Mouse (Mus musculus) forebrain, postnatal 0 days (tissue): ENCODE measurements around the gene Ccdc61. TPM values are rescaled to one million over a fixed set of nuclear protein-coding genes. Genes with fewer than 3 reads are reported as not detected.
A peak's percentile ranks its signal among the peaks of the same experiment; 100 is the strongest.

Experiments
- ATAC-seq: fragments of 200-750 bp; cut with Nextera tagmentation; 2 replicates; pipeline ENCODE4 v1.8.0; 2017; ENCODE audit warnings: mild to moderate bottlenecking, moderate library complexity
- DNase-seq: peaks from one replicate; pipeline ENCODE4 v3.0.0-alpha.2; 2015
- H3K27ac ChIP-seq: fragments of 300-500 bp; sonication (generic); 2 replicates; pipeline ENCODE4 v1.5.1; 2014; ENCODE audit warnings: low read depth, mild to moderate bottlenecking, antibody characterized with exemption, low read length, moderate library complexity, mixed read lengths
- H3K27me3 ChIP-seq: fragments of 300-500 bp; sonication (generic); 2 replicates; pipeline ENCODE4 v1.6.1; 2014; ENCODE audit warnings: mild to moderate bottlenecking, low read length, mixed read lengths; ENCODE audit not compliant: insufficient read depth
- H3K36me3 ChIP-seq: fragments of 300-500 bp; sonication (generic); 2 replicates; pipeline ENCODE4 v1.6.1; 2014; ENCODE audit warnings: mild to moderate bottlenecking, moderate library complexity; ENCODE audit not compliant: insufficient read depth
- H3K4me1 ChIP-seq: fragments of 300-500 bp; sonication (generic); 2 replicates; pipeline ENCODE4 v1.6.1; 2014; ENCODE audit warnings: antibody characterized with exemption; ENCODE audit not compliant: insufficient read depth
- H3K4me2 ChIP-seq: fragments of 300-500 bp; sonication (generic); 2 replicates; pipeline ENCODE4 v1.6.1; 2014; ENCODE audit warnings: low read depth, mild to moderate bottlenecking, moderate library complexity
- H3K4me3 ChIP-seq: fragments of 300-500 bp; sonication (generic); 2 replicates; pipeline ENCODE4 v1.5.1; 2014; ENCODE audit warnings: low read depth, low read length, mixed read lengths
- H3K9ac ChIP-seq: fragments of 300-500 bp; sonication (generic); 2 replicates; pipeline ENCODE4 v1.6.1; 2014; ENCODE audit warnings: mild to moderate bottlenecking
- H3K9me3 ChIP-seq: fragments of 300-500 bp; sonication (generic); 2 replicates; pipeline ENCODE4 v1.6.1; 2016; ENCODE audit warnings: low read length
- CTCF ChIP-seq: sonication (generic); IDR thresholded peaks from 2 replicates; pipeline ENCODE4 v1.5.1; 2016; ENCODE audit warnings: antibody characterized with exemption, control low read depth, low read depth
- WGBS: fragments of 180-500 bp; shearing (Covaris S2); extraction: QIAGEN DNeasy Blood & Tissue Kit; methylation state at CpG from one replicate; pipeline ENCODE4 v1.1.7; 2014; 5-methylcytosine and 5-hydroxymethylcytosine counted together
- polyA plus RNA-seq: library from polyadenylated mRNA; unstranded; fragments of >200 nt; fragmentation: Nextera tagmentation; extraction: Ambion mirVana; gene quantifications from 2 replicates; pipeline ENCODE4 v1.2.1, GENCODE M21; 2015
- total RNA-seq: library from RNA; depleted of rRNA; stranded (reverse); fragments of >200 nt; gene quantifications from 2 replicates; pipeline ENCODE4 v1.2.3, GENCODE M21; 2014

Gene Ccdc61
- total and polyA plus RNA-seq, 2 experiments from 2014 or later = 12.8 to 23.2 TPM

- no peak for TF ChIP-seq CTCF
- Histone ChIP-seq H3K36me3 (no peaks in the 10 kb centered on the region), H3K27ac (peak overlapping the region; percentile 97), H3K27me3 (no peaks in the 10 kb centered on the region), H3K9ac (peak overlapping the region; percentile 25), H3K4me3 (no peak overlapping the region), H3K4me2 (peak overlapping the region; percentile 38), H3K4me1 (peaks cover 34% of the 10 kb centered on the region), H3K9me3 (no peaks in the 10 kb centered on the region)
- ATAC-seq (peak; percentile 16; the same call in 1 of the 2 replicates), DNase-seq (peak; percentile 64)
- 1% methylated on average over 12 of the region's 12 CpGs for WGBS
Measured at GRCm38 (mm10) chr7:18921069-18921468, 10.9 kb upstream of the Ccdc61 start.

GRCm38 (mm10) chr7:18917931-18918330 is 7.7 kb upstream of the Ccdc61 start:
- 44% methylated on average over 3 of the region's 3 CpGs for WGBS
- Histone ChIP-seq H3K36me3 (no peaks in the 10 kb centered on the region), H3K9ac (no peak overlapping the region), H3K9me3 (no peaks in the 10 kb centered on the region), H3K4me1 (peaks cover 15% of the 10 kb centered on the region), H3K27me3 (no peaks in the 10 kb centered on the region), H3K4me2 (no peak overlapping the region), H3K4me3 (no peak overlapping the region), H3K27ac (no peak overlapping the region)
- no peak for DNase-seq
- ATAC-seq = no peak
- TF ChIP-seq CTCF = no peak

- Histone ChIP-seq H3K9ac (no peak overlapping the region), H3K27me3 (no peaks in the 10 kb centered on the region), H3K4me3 (no peak overlapping the region), H3K4me1 (peaks cover 4% of the 10 kb centered on the region; the same call in 1 of the 2 replicates), H3K27ac (no peak overlapping the region), H3K4me2 (no peak overlapping the region), H3K36me3 (no peaks in the 10 kb centered on the region), H3K9me3 (no peaks in the 10 kb centered on the region)
- no peak for ATAC-seq
- TF ChIP-seq CTCF = 0 out of 2 replicates have a peak, but pooled peaks have one; percentile 11
- no peak for DNase-seq
- 66% methylated on average over 4 of the region's 4 CpGs for WGBS
Measured at GRCm38 (mm10) chr7:18916254-18916653, 6.0 kb upstream of the Ccdc61 start.

- WGBS = 6% methylated on average over 17 of the region's 17 CpGs
- DNase-seq (no peak), ATAC-seq (peak; percentile 21)
- H3K4me2 ChIP-seq = peak overlapping the region; percentile 79
- no peak for TF ChIP-seq CTCF
- H3K9ac ChIP-seq = peak overlapping the region; percentile 46; the same call in 1 of the 2 replicates
- H3K36me3 ChIP-seq = no peaks in the 10 kb centered on the region
- peak overlapping the region; percentile 80 for H3K4me3 ChIP-seq
- no peaks in the 10 kb centered on the region for H3K9me3 ChIP-seq
- H3K27ac ChIP-seq = no peak overlapping the region
- H3K4me1 ChIP-seq = peaks cover 4% of the 10 kb centered on the region; the same call in 1 of the 2 replicates
- no peaks in the 10 kb centered on the region for H3K27me3 ChIP-seq
Measured at GRCm38 (mm10) chr7:18909797-18910196, 418 bp downstream of the Ccdc61 start.

- Histone ChIP-seq H3K4me1 (no peaks in the 10 kb centered on the region), H3K4me2 (no peak overlapping the region), H3K27me3 (no peaks in the 10 kb centered on the region), H3K9ac (no peak overlapping the region), H3K36me3 (0 out of 2 replicates have a peak, but pooled peaks cover 3% of the 10 kb centered on the region), H3K4me3 (no peak overlapping the region), H3K27ac (no peak overlapping the region), H3K9me3 (no peaks in the 10 kb centered on the region)
- DNase-seq = no peak
- WGBS = 83% methylated on average over 3 of the region's 3 CpGs
- no peak for TF ChIP-seq CTCF
- ATAC-seq = no peak
Measured at GRCm38 (mm10) chr7:18904971-18905370, 5.2 kb downstream of the Ccdc61 start.

- Histone ChIP-seq H3K27me3 (no peaks in the 10 kb centered on the region), H3K36me3 (0 out of 2 replicates have a peak, but pooled peaks cover 3% of the 10 kb centered on the region), H3K4me1 (no peaks in the 10 kb centered on the region), H3K4me2 (no peak overlapping the region), H3K27ac (no peak overlapping the region), H3K4me3 (no peak overlapping the region), H3K9ac (no peak overlapping the region), H3K9me3 (no peaks in the 10 kb centered on the region)
- no peak for DNase-seq
- peak; percentile 40; the same call in 1 of the 2 replicates for TF ChIP-seq CTCF
- WGBS = 58% methylated on average over 3 of the region's 3 CpGs
- no peak for ATAC-seq
Measured at GRCm38 (mm10) chr7:18902486-18902885, 7.7 kb downstream of the Ccdc61 start.

- no peak overlapping the region for H3K4me3 ChIP-seq
- DNase-seq (no peak), ATAC-seq (no peak)
- H3K9ac ChIP-seq = no peak overlapping the region
- no peak for TF ChIP-seq CTCF
- no peaks in the 10 kb centered on the region for H3K27me3 ChIP-seq
- H3K9me3 ChIP-seq = no peaks in the 10 kb centered on the region
- no peak overlapping the region for H3K4me2 ChIP-seq
- no peak overlapping the region for H3K27ac ChIP-seq
- H3K36me3 ChIP-seq = 0 out of 2 replicates have a peak, but pooled peaks cover 3% of the 10 kb centered on the region
- H3K4me1 ChIP-seq = no peaks in the 10 kb centered on the region
- WGBS = 87% methylated on average over 2 of the region's 2 CpGs
Measured at GRCm38 (mm10) chr7:18900513-18900912, 9.7 kb downstream of the Ccdc61 start.
